Mouse (Mus musculus) cerebellum, postnatal 14 days (tissue): ENCODE data around the gene Mug2.
"Not testable (repeated sequence)": the region's sequence is repeated elsewhere in the genome, so short reads cannot be mapped to it uniquely, and the experiment has no call there.

Experiments
- DNase-seq, 2 experiments: peaks; one replicate each; pipeline ENCODE4 v3.0.0; 2021; ENCODE audit warnings: mixed read lengths in 2 of 2

The Mug2 gene

DNA sequence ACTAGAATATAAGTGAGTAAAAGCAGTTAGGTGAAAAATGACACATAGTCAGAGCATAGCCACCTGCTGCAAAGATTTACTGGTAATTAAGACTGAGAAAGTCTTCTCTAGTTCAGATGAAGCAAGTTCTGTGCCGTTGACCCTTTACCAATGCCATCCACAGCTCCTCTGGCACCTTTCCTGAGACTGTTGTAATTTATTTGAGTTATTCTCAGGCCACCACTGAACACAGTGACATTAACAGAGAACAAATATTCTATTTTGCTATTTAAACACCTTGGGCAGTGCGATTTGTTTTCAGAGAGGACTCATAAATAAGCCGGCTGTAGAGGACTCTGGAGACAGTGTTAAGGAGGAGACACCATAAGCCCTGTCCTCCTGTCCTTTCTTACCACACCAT, at the start of gene Mug2:
Mug2 (plus strand) TSS at position 301 of the 400 bp plus-strand sequence.
- DNase-seq, result not testable (repeated sequence)

DNA sequence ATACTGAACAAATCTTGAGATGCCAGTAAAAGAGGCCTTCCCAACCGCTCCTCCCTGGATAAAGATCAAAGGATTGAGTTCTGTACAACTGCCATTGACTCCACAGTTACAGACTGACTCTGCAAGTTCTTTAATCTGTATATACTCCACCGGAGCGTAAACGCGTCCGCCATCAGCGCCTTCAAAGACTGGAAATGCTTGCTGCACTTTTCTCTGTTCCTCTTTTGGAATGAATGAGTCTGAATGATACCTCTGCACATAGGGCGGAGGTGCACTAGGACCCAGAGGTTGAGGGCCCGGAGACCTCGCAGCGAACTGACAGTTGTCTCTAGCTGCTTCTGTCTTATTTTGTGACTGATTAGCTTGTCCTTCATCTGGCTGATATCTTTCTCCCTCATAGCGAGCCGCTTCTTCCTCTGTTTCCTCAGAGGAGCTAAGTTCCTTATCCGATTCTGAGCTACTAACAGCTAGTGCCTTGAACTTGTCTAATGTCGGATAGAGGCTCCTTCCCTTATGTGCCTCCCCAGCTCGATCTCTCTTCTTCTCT, 48.7 kb upstream of the Mug2 start:
- DNase-seq, result not testable (repeated sequence)

DNA sequence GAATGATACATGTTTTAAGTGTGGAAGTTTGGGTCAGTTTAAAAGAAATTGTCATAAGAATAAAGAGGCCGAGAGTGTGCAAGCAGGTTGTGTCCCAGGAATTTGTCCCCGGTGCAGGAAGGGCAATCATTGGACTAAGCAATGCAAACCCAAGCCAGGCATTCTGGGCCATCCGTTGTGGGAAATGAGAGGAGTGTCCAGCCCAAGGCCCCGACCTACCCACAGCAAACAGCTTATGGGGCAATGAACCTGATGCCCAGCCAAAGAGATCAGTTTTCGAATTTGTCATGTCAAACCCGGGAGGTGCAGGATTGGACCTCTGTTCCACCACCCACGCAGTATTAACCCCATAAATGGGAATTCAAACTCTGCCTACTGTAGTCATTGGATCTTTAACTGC, 30.9 kb upstream of the Mug2 start:
- DNase-seq, result no peak

DNA sequence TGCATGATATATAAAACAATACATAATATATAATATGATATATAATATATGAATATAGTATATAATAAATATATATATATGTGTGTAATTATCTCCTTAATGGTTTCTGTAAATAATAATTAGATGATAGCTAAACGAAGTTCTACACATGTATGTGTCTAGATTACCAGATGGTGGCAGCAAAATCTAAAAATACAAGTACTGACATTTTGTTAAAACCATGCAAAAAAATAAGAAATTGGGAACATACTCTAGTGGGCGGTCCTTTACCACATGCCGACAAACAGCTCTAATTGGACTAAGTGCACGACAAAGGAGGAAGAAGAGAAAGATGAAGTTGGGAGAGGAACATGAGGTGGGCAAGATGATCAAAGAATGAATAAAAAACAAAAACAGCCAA, 94.3 kb downstream of the Mug2 start:
- DNase-seq, result no peak

DNA sequence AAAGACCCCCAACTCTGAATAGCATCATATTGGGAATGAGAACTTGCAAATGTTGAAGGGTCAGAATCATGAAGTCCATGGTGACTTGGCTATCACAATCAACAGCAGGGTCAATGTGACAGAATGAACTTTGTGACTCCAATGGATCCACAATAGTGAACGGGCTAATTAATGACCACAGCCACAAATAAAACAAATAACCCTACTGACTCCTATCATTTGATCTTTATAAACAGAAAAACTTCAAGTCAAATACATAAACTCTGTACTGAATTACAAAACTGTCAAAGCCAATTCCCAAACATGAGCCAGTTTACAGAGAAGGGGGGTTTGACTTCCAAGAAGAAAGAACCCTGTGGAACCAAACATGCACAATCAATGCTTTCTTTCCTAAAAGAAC, 95.1 kb downstream of the Mug2 start:
- DNase-seq, result no peak

DNA sequence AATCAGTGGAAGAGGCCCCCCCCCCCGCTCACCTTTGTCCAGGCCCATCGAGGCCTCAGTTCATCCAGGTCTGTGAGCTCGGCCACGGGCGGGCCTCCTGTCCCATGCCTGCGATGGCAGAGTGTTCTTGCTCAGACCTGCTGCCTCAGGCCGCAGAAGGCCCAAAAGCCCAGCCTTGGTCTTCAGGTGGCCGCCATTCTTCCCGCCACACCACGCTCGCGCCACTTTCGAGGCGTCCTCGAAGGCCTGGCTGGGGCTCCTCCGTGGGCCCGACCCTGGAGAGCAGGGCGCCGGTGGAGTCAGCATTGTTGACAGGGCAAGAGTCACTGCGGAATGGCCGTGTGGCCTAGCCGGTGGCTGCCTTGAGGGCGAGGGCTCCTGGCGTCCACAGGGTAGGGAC, 110.4 kb downstream of the Mug2 start:
- DNase-seq, result no peak

DNA sequence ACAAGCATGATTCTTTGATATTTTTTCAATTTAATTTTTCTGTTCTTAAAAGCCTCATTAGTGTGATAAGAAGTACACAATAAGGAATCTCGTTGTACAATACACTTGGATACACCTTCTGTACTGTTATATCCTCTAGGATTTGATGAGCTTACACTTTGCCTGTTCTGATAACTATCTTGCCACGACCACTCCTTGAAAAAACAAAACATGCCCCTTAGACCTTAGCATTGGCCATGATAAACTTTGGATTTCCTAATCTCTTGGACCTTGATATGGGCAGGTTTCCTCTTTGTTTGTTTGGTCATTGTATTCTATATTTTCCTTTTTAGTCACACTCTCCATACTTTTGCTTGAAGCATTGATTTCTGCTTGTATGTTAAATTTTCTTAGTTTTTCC, 123.0 kb downstream of the Mug2 start:
- DNase-seq, result no peak
